Mouse (Mus musculus) layer of hippocampus, adult 9-10 months (tissue): ENCODE measurements around the gene Msantd2.

Experiments used
- DNase-seq: peaks from one replicate; pipeline ENCODE4 v3.0.0; 2022; ENCODE audit warnings: low spot score

Msantd2 gene

DNA sequence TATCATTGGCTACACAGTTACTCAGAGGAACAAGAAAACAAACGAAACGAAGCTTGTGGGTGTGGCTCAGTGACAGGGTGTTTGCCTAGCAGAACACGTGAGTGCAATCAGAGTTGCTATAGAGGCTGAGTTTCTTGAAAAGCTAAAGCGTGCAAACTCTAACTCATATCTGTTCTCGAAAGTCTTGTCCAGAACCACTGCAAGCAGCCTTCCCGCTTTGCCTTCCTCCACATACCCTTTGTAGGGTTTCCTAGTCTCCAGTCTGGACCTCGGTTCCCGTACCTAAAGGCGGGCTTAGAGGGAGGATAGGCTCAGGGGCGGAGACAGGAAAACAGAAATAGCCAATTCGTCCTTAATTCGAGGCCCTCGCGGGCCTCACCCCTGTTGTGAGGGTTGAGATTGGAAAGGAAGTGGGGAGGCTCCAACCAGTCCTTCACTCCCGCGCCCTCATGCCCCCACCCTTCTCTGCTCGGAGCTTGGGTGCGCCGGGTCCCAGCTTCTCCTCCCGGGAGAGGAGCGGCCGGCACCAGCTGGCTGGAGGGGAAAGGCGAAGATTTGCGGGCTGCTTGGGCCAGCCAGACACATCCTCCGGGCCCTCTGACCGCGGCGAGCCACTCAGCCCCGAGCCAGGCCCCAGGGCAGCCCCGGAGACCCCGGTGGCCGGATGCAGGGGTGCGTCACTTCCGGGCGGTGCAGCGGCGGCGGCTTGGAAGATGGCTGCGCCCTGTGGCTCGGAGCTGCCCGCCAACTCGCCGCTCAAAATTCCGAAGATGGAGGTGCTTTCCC is at the start of gene Msantd2:
Gene Msantd2, plus strand, starts transcription at position 709 of the 786 bp plus-strand sequence.
- peak; percentile 53 for DNase-seq

DNA sequence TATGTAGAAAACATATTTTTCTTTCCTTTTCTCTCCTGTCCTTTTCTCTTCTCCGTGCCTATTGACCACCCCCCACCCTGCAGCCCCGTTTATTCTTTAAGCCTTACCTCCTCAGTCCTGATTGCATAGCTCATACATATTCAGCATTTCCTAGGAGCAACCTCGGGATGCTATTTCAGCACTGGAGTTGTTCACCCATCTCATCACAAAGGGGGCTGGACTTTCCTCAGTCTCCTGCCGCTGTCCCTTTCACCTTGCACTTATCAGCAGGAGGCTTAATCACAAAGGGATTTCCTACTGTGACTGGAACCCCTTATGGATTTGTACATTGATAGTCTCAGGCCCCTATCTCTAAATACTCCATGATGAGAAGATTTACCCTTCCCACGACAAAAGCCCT is 36.7 kb upstream of the Msantd2 start:
- no peak for DNase-seq

DNA sequence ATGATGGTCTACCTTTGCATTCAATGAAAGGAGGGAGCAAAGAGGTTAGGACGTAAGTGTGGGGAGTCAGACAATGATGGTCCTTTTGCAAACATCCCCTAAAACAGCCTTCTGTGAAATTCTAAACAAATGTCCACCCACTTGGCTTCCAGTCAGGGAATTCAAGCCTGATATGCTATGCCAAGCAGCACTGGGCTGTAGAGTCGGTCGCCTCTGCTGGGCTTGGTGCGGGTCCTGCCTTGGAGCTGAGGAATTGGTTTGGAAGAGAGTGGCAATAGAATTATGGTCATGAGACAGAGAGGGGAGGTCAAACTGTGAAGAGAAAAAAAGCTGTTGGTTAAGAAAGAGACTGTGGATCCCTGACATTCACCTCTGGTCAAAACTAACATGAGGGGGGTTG is 35.8 kb upstream of the Msantd2 start:
- no peak for DNase-seq

DNA sequence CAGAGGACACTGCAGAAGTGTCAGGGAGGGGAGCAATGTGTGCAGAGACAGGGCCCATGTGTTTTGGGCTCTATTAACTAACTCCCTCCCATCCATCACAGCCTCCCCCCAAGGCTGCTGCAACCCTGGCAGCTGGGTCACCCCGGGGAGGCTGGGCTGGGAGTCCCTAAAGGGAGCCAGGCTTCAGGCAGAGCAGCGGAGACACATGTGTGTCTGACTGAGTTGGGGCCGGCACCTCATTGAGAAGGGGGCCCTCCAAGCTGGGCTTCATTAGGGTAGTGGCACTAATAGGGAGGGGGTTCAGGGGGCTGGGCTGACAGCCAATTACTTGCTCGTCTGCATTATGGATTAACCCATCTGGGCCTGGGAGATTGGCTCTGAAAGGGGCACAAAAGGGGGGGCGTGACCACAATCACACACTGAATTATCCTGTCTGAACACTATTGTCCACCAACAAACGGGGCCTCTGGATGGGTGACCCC is 35.1 kb upstream of the Msantd2 start:
- no peak for DNase-seq

DNA sequence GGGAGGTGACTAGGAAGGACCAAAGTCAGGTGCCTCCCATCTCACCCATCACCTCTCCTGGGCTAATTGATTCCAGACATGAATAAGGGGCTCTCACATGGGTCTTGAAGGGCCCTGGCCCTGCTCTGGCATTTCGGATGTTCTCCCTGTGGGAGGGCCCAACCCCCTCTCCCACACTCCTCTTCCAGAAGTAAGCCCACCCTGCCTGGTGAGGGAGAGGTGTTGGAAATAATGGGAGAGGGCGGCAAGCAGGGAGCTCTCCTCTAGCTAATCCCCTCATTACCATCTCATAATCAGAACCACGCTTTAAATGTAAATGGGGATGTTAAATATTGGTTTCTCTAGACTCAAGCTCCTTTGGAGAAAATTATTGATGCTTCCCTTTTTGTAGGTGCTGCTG is 34.1 kb upstream of the Msantd2 start:
- DNase-seq, result no peak

DNA sequence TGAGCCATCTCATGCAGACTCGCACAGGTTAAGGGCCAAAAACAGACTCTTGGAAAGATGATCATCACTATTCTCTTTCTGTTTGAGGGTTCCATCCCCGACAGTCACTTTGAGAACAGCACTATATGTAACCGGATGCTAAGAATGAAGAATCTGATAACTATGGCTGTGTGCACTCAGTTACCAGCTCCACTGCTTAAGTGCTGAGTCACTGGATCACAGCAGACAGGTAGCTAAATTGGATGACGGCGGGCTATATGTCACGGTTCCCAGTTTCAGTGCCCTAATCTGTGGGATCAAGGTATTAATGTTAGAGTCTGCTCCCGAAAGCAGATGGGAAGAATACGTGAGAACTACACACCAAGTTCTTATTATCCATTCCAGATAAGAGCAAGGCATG is 33.3 kb upstream of the Msantd2 start:
- no peak for DNase-seq

DNA sequence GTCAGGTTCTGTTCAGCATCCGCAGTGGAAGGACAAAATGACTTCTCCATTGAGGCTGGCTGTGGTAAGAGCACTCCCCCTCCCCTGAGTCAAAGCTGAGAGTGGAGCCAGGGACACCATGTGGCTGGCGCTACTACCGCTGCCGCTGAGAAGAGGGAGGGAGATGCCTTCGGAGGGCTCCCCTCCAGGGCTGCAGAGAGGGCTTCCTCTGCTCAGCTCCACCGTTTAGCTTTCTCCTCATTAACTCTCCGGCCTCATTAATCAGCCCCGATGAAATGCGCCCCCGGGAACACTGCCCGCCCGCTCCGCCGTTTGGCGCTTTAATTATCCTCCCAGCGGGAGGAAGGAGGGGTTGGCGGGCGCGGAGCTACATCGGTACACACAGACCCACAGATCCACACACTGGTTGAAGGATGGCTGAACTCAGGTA is 32.6 kb upstream of the Msantd2 start:
- no peak for DNase-seq

DNA sequence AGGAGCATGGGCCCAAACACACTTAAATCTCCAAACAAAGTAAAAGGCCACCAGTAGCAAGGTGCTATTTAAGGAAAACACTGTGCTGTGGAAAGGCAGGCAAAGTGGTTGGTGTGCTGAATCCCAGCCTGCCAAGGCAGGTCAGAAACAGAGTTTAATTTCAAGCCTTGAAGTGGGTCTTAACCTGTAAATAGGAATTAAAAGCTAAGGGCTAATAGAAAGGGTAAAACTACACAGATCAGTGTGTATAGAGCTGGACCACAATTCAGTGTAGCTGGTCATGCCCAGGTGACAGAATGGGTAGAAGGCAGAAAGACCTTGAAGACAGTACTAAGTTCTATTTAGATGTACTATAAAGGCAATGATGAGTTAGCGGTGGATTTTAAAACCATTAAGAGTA is 32.0 kb upstream of the Msantd2 start:
- DNase-seq, result no peak

DNA sequence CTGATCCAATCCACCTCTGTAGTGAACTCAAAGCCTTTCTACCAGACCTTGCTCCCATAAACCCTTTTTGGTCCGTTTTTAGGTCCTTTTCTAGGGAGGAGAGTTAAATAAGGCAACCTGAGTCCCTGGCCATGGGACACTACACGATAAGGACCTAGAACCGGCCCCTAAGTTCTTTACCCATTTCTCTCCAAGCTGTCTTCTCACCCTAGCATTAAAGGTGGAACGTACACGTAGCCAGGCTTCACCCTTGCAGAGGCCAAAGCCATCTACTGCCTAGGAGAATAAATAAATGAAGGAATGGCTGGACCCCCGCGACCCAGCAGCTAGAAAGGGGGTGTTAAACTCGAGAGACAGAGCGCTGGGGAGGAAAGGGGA is 29.5 kb upstream of the Msantd2 start:
- no peak for DNase-seq

DNA sequence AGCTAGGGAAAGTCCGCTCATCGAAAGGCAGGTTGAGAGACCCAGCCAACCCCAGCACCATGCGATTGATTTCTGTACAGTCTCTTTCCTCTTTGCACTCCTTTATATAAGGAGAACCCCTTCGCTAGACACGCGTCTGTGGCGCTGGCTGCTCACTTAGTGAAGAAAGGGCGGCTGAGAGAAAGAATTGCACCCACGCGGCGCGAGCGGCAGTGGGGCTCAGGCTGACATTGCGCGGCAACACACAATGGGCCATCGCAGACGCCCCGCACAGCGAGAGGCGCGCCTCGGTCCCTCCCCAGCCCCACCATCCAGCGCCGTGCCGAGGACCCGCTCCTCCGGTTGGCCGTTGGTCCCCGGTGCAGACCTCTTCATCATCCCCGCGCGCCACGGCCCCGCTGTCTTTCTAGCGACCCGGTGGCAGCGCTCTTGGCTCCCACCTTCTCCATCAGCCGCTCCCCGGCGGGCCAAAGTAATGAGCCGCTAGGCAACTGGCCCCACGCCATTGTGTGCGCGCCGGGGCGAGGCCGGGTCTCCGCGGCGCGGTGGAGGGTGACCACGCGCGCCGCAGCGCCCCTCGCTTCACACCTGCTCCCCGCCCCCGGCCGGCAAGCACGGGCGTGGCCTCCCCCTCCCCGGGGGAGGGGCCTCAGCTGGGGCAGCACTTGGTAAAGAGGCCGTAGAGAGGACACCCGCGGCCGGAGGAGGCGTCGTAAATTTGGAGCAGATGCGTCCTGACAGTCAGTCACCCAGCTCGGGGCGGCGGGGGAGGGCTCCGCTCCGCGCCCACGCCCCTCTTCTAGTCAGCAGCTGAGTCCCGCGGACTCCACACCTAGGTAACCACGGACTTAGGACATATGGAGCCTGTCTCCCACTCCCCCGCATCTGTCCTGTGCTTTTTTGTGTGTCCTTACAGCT is 28.8 kb upstream of the Msantd2 start:
- DNase-seq, result no peak

DNA sequence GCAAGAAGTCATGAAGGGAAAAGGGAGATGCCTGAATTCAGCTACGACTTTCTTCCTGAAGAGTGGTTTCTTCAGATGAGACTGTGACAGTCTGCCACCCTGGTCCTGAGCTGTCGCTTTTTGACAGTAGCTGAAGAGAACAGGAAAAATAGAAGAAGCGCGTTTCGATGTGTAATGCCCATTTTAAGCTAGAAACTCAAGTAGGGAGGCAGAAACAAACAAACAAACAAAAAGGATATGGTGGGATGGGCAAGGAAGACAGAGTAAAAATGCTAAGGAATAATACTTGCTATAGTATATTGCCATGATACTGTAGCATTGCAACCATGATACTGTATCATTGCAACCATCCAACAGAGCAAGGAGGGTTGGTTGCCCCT is 28.2 kb upstream of the Msantd2 start:
- DNase-seq, result no peak

DNA sequence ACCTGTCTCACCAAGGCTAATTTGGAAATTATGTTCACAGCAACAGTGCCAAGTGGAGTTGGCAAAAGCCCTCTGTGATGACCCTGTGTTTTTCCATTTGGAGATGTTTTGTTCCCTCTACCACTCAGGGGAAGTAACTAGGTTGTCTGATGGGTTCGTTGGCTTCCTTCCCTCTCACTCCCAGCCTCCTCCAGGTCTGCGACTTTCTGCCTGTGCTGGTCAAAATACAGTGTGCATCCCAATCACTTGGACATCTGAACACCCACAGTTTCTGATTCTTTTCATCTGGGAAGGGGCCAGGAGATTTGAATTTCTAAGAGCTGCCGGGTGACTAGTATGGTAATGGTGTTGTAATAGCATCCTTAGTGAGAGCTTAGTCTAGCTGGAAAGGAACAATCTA is 27.5 kb upstream of the Msantd2 start:
- no peak for DNase-seq

DNA sequence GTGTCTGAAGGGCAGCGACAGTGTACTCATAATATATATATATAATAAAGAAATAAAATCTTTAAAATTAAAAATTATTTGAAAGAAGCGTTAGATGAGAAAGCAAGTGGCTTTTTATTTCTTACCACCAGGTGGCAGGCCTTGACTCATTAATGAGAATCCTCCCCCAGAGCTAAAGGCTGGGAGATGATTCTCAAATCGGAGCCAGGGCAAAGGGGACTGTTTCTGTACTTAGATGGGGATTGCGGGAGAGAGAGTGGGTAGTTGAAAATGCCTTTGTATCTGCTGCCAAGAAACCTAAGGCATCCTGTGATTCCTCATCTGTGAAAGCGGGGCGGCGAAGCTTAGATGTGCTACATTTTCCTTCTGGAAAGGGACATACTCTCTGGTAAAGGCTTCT is 26.4 kb upstream of the Msantd2 start:
- no peak for DNase-seq

DNA sequence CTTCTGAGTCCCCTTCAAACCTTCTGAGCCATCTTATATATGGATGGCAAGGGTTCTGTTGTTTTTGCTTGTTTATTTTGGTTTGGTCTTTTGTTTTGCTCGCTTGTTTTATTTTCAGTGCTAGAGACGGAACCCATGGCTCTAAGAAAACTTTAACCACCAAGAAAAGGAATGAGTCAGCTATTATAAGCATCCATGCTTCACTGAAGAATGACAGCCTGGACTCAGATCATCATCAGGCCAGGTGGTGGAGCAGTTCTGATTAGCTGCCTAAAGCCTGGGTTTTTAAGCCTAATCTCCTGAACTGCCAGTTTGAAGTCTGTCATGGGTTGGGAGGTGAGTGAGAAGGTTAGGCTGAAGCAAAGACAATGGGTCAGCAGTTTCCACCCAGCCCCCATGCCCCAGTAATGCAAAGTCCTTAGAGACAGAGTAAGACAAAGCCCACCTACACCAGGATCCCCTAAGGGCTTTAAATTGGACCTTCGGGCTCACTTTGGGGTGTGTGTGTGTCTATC is 15.5 kb upstream of the Msantd2 start:
- DNase-seq, result no peak

DNA sequence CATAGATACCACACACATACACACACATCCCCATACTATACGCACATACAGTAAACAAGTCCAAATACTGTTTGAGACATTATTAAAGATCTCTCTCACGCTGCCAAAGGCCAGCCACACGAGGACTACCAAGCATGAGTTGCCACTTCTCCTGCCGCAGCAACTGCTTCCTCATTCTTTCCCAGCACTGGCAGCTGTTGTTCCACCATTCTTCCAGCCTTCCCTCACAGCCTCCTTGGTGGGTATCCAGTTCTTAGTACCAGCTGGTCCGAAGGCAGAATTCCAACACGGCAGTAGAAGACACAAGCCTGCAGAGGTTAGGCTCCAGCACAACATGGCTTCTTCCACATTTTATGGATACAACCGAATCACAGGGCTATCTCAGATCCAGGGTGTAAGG is 14.2 kb upstream of the Msantd2 start:
- no peak for DNase-seq

DNA sequence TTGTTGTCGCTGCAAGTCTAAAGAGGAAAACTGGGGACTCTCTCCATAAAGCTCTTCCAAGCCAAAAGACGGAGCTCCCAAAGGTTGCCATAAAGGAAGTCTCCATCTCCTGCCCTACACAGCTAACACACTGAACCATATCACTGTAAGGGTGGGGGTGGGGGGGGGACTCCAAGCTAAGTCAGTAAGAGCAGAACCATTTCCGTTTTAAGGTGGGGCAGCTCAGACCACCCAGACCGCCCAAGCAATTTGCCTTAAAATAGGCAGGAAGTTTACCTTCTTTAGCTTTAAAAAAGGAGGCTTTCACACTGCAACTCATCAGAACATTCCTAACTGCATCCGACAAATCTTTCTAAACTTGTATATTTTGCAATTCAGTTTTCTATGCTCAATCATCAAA is 4.0 kb upstream of the Msantd2 start:
- DNase-seq, result no peak

DNA sequence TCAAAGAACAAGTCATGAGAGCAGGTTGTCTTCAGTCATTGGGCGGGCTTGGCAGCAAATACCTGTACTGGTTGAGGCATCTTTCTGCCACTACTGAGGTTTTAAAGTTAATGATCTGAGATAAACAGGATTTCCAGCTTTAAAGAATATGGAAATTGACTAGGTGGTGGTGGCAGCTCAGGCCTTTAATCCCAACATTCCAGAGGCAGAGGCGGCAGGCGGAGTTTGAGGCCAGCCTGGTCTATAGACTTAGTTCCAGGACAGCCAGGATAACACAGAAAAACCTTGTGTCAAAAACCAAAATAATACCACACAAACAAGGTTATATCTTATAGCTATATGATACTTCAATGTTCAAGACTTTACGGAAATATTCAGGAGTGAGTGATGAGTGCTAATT is 1.1 kb upstream of the Msantd2 start:
- DNase-seq, result no peak

DNA sequence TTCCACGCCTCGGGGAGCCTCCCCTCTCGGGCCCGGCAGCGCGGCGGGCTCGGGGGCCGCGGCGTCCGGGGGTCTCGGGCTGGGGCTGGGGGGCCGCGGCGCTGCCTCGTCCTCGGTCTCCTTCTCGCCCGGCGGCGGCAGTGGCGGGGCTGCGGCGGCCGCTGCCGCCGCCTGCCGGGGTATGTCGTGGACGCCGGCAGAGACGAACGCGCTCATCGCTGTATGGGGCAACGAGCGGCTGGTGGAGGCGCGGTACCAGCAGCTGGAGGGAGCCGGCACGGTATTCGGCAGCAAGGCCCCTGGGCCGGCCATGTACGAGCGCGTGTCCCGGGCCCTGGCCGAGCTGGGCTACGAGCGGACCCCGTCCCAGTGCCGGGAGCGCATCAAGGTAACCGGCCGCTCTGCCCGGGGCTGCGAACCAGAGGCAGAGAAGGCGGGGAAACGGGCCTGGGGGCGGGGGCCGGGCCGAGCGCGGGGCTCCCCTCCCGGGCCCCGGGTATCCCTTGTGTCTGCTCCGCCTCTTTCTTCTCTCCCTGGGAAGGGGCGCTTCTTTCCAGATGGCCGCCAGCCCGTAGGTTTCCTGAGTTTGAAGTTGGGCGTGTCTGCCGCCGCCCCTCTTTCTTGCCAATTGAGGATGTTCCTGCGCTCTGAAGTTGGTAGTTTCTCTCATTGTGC is 464 bp downstream of the Msantd2 start:
- DNase-seq, result no peak

DNA sequence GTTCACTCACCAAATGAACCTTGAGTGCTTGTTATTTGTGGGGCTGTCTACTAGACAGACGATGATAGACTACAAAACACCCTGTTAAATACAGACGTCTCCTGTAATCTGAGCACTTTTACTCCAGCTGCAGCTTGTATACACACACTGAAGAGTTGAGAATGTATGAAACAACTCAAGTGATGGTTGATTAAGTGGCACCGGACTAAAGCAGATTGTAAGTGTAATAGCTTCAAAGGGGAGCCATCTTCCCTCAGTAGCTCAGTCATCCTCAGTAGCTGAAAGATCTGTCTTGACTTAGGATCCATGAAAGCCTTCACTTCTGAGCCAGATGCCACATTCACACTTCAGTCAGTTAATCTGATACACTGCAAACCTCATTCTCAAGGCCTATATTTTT is 6.6 kb downstream of the Msantd2 start:
- no peak for DNase-seq

DNA sequence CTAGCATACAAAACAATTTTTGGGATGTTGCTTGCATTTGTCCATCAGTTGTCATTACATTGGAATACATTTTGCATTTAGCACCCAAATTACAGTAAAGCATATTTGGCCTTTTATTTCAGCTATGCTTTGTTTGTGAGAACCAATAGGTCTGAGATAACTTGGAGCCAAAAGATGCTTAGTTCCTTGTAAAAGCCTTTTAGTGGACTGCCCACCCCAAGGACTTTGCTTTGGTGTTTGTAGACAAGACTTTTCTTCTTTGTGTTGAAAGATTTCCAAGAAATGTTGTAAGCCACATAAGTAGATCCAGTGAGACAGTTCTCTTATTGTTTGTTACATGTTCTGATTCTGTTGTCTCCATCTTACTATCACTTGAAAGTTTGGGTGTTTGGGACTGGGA is 7.2 kb downstream of the Msantd2 start:
- DNase-seq, result no peak

DNA sequence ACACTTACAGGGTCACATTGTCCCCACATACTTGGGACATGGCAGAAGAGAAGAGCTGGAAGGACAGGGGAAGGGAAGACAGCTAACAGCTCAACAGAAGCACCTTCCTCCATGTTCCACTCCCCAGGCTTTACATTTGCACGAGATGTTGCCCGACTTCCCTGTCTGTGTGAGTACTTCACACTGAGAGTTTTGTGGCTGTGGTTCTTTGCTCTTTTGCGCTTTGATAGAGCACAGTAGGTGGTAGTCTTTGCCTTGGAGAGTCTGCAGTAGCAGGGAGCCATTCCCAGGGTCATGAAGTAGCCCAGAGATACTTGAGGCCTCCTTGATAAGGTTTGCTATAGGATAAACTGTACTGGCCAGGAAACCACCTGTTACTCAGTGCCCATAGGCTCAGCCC is 11.1 kb downstream of the Msantd2 start:
- no peak for DNase-seq

DNA sequence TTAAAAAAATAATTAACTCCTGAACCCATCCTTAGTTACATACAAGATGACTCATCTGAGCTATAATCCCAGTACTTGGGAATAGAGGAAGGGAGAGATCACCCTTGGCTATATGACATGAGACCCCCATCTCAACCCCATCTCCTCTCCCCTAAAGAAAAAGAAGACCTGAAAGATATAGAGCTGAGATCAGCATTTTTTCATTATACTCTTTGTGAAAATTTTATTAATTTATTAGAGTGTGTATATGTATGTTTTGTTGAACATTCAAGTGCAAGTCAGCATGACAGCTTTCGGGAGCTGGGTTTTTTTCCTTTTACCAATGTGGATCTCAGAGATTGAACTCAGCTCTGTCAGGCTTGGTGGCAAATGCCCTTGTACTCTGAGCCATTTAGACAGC is 12.1 kb downstream of the Msantd2 start:
- DNase-seq, result no peak

DNA sequence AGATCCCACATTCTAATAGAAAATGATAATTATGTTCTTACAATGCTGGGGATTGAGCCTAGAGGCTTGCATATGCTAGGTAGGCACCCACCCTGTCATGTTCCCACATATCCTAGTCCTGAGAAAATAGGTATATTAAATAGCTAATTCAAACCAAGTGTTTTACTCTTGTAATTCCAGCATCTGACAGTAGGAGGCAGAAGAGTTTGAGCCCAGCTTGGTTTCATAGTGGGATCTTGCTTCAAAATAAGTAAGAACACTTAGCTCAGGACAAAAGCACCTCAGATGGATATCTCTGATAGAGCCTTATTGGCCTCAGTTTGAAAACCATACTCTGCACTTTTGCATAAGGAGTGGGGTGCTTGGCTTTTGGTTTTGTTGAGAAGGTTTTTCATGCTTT is 15.2 kb downstream of the Msantd2 start:
- no peak for DNase-seq
